Mouse (Mus musculus) heart, postnatal 0 days (tissue): Measurements from ENCODE around the gene Gm28729.

Experiments
- CTCF ChIP-seq: IDR thresholded peaks from 2 replicates; pipeline ENCODE4 v1.5.1; 2016; ENCODE audit warnings: antibody characterized with exemption, control low read depth, low read depth
- EP300 ChIP-seq: IDR thresholded peaks from 2 replicates; pipeline ENCODE4 v1.6.1; 2016; ENCODE audit warnings: antibody characterized with exemption, low read depth

DNA sequence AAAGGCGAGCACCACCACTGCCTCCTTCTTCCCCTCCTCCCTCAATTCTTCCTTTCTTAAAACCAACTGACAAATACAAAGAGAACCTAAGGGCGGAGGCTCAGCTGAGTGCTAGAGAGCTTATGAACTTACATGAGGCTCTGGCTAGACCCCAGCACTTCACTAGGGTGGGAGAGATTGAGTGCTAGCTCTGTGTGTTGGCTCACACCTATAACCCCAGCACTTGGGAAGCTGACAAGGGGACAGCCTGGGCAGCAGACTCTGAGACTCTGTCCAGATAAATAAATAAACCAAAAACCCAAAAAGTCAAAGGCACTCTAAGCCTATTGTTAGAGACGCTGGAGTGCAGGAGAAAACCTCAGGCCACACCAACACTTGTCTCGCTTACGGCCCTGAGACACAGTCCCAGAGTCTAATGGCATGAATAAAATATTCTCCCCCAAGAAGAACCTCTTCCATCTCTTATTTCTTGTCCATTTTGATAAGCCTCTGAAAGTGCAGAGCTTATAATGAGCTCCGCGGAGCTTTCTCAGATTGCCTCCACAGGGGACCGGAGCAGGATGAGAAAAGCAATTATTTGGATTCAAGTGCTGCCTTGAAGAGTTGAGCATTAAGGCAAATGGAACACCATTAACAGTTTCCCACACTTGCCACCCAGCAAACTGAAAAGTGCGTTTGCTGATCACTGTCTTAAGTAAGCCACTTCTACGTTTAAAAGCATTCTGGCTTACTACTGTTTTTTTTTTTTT is 64.8 kb downstream of the Gm28729 start:
- TF ChIP-seq EP300 (no peak), CTCF (no peak)
